Mouse (Mus musculus) left cerebral cortex, postnatal 10 days (tissue): ENCODE results near the gene Rtkn2. TPM values are rescaled to one million over a fixed set of nuclear protein-coding genes. Genes with fewer than 3 reads are reported as not detected.
"Not testable (repeated sequence)": the region's sequence is repeated elsewhere in the genome, so short reads cannot be mapped to it uniquely, and the experiment has no call there.

ENCODE experiments used
- DNase-seq, 2 experiments: peaks; one replicate each; pipeline ENCODE4 v3.0.0; 2021 to 2022; ENCODE audit warnings: low spot score in 2 of 2, mixed read lengths in 1 of 2; ENCODE audit errors: extremely low spot score in 1 of 2
- intact Hi-C: fragments of 180-260 bp; cut with DNase I; formaldehyde crosslinking; loops from one replicate; pipeline ENCODE4 v1.15.1; 2025
- total RNA-seq, 2 experiments: library from RNA; stranded (reverse); gene quantifications; 2 replicates each; pipeline ENCODE4 v1.2.3; 2021

Rtkn2 gene
- total RNA-seq, 2 experiments from 2014 or later, result 5.4 to 5.7 TPM

DNA sequence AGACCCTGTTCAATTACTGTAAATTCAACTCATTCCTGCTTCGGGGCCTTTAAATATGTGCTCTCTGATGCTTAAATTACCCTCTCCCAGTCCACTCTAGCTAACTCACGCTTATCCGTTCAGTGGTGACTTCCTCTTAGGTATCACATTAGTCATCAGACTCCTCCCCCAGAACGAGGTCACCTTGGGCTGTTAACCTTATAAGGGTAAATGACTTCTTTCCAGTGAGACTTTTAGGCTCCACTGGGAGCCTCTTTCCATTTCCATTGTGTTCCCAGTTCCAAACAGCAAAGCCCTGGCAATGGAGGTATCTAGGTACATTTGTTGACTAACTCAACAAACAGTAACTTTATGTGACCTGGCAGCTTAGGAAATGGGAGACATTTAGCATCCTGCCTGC, 112.5 kb downstream of the Rtkn2 start:
- intact Hi-C loops, result no loop called here
- no peak for DNase-seq

- intact Hi-C loops, result no loop called here
Observed at GRCm38 (mm10) chr10:68093496-68093895, 114.1 kb downstream of the Rtkn2 start.

GRCm38 (mm10) chr10:68095136-68095535, 115.8 kb downstream of the Rtkn2 start:
- intact Hi-C loops, result no loop called here

More at GRCm38 (mm10) chr10:68093496-68093895, 114.1 kb downstream of the Rtkn2 start:
- DNase-seq, result no peak

DNA sequence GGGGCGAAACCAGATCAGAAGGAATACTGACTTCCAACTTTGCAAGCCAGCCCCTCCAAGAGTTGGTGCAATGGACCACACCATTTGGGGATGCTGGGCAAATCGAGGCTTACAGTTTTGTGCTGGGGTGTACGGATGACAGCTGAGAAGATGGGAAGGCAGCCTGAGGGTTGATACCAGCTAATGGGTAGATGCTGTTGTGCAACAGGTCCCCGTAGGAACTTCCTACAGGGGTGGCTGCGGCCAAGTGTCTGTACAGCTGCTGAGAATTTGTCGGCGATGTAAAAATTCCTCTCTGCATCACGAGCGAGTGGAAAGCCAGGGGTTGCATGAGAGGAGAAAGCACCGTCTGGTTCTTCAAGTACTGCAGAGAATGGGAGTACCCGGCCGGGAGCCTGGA, 117.0 kb downstream of the Rtkn2 start:
- DNase-seq, result no peak
- intact Hi-C loops, result no loop called here

More at GRCm38 (mm10) chr10:68095136-68095535, 115.8 kb downstream of the Rtkn2 start:
- DNase-seq, result no peak

- no peak for DNase-seq
- intact Hi-C loops, result no loop called here
Observed at GRCm38 (mm10) chr10:68097821-68098675, 118.7 kb downstream of the Rtkn2 start.

DNA sequence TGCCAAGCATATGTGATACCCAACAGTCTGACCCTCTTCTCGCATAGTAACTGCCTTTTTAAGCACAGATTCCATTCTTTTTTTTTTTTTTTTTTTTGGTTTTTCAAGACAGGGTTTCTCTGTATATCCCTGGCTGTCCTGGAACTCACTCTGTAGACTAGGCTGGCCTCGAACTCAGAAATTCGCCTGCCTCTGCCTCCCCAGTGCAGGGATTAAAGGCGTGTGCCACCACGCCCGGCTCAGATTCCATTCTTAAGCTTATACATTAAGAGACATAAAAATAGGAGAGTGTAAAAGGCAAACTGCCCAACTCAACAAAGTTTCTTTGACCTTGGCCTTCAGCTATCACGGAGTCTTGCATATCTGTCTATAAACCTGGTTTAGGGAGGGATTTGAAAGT, 120.4 kb downstream of the Rtkn2 start:
- DNase-seq, intact Hi-C loops: not testable (repeated sequence)

GRCm38 (mm10) chr10:68100506-68100905, 121.1 kb downstream of the Rtkn2 start:
- no peak for DNase-seq
- intact Hi-C loops, result no loop called here

GRCm38 (mm10) chr10:68101251-68101650, 121.9 kb downstream of the Rtkn2 start:
- intact Hi-C loops, result no loop called here
- DNase-seq, result no peak

DNA sequence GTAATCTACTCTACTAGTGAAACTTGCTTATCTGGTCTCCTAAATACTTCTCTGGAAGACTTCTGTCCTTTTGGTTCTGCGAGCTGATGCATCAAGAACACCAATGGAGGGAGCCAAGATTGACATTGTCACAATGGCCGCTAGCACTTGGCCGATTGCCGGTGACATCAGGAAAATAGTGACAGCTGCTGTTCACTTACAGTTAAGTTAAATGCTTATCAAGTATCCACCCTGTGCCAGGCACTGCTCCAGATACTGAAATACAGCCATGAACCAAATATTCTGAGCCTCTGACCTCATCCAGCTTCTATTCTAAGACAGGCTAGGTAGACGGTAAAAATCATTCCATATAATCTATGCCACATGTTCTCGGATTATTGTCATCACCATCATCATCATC, 123.2 kb downstream of the Rtkn2 start:
- intact Hi-C loops, result no loop called here
- no peak for DNase-seq

GRCm38 (mm10) chr10:68103078-68103855, 123.9 kb downstream of the Rtkn2 start:
- no peak for DNase-seq
- intact Hi-C loops, result no loop called here

- DNase-seq, result no peak
- intact Hi-C loops, result no loop called here
Observed at GRCm38 (mm10) chr10:68103988-68104387, 124.6 kb downstream of the Rtkn2 start.

GRCm38 (mm10) chr10:68104481-68104880, 125.1 kb downstream of the Rtkn2 start:
- intact Hi-C loops, result no loop called here
- DNase-seq, result no peak

DNA sequence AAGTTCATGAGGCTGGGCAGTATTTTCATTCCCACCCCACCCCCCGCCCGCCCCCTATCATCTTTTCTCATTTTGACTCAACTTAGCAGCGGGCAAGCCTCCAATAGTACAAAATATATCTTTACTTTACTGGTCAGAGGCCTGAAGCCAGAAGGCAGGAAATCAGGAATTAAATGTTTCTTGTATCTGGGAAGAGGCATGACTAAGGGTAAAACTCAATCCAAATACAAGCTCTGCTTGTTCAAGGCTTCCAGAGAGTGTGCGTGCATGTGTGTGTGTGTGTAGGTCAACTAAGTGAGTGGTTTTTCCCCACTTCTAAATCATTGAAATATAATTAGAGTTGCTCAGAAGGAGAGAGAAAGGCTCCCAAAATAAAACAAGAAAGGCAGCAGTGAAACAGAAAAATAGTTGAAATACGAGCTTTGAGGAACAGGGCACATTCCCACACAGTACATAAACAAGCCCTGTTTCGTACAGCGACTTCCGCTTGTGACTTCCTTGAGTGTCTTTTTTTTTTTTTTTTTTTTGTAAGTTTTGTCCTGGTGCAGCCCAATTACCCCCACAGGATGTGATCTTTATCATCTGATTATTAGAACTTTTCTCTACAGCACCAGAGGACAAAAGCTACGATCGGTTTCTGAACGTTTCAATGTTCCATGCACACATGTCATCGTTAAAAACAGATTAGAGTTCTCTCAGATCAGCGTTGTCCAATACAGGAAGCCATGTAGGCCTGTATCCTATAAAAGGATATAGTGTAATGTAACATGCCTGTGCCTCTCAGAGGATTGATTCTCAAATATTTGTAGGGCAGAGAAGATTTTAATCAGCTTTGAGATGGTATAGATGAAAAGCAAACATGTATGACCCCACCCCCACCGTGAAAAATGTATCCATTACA, 125.8 kb downstream of the Rtkn2 start:
- intact Hi-C loops, result no loop called here

GRCm38 (mm10) chr10:68106351-68106950, 127.1 kb downstream of the Rtkn2 start:
- DNase-seq, result no peak
- intact Hi-C loops, result no loop called here

More for the DNA sequence above, 125.8 kb downstream of the Rtkn2 start:
- DNase-seq, result no peak

DNA sequence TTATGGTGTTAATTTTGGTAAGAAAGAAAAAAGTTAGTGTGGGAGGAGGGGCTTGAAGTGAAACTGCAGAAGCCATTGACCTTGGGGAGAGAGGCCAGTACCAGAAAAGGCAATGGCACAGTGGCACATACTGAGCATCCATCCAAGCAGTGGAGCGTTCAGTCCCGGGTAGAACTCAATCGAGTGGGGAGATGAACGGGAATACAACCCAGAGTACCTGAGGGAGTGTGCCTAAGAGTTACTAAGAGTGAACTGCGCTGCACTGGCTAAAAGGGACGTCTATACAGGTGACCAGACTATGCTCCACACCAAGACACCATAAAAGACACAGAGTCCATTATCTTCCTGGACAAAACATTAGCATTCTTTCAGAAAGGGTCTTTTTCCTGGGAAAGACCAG, 128.3 kb downstream of the Rtkn2 start:
- intact Hi-C loops, result no loop called here
- DNase-seq, result no peak
